Mouse (Mus musculus) olfactory bulb, adult 2 months (tissue): Measurements from ENCODE around the gene Mark4.

ENCODE experiments used
- CTCF ChIP-seq: fragments of 200-500 bp; IDR thresholded peaks from 2 replicates; pipeline ENCODE4 v1.5.1; 2012; ENCODE audit warnings: low read depth, mild to moderate bottlenecking, low read length, moderate library complexity; ENCODE audit not compliant: insufficient read depth
- POLR2A ChIP-seq: fragments of 200-500 bp; IDR thresholded peaks from 2 replicates; pipeline ENCODE4 v1.6.1; 2012; ENCODE audit warnings: mild to moderate bottlenecking, low read depth, low read length, moderate library complexity; ENCODE audit not compliant: insufficient read depth

GRCm38 (mm10) chr7:19462884-19463381, 4.3 kb upstream of the Mark4 start, which contains the start of gene Exoc3l2:
- TF ChIP-seq CTCF: no peak
- no peak for TF ChIP-seq POLR2A
